Mouse (Mus musculus) kidney, adult 2 months (tissue): Measurements from ENCODE around the gene Ube2c.

Source experiments
- CTCF ChIP-seq: fragments of 200-500 bp; conservative IDR thresholded peaks from 2 replicates; pipeline ENCODE4 v1.5.1; 2011; ENCODE audit warnings: low read depth, mild to moderate bottlenecking, control low read depth, low read length, moderate library complexity, mixed read lengths; ENCODE audit not compliant: insufficient read depth, insufficient read length
- POLR2A ChIP-seq: fragments of 200-500 bp; IDR thresholded peaks from one replicate; pipeline ENCODE4 v1.6.1; 2011; ENCODE audit warnings: low read depth, low read length, control low read depth

- no peak for TF ChIP-seq CTCF
- no peak for TF ChIP-seq POLR2A
Measured at GRCm38 (mm10) chr2:164754800-164755199, 14.9 kb upstream of the Ube2c start.
